Mouse (Mus musculus) kidney, postnatal 0 days (tissue): ENCODE data around the gene Nup85. TPM values are rescaled to one million over a fixed set of nuclear protein-coding genes. Genes with fewer than 3 reads are reported as not detected.

Experiments
- ATAC-seq: fragments of 200-750 bp; cut with Nextera tagmentation; replicated peaks from 2 replicates; pipeline ENCODE4 v1.8.0; 2017; ENCODE audit warnings: low read depth, moderate number of reproducible peaks, moderate TSS enrichment, moderate library complexity; ENCODE audit not compliant: low FRiP score
- DNase-seq: peaks from one replicate; pipeline ENCODE4 v3.0.0-alpha.2; 2016; ENCODE audit warnings: low spot score
- H3K27ac ChIP-seq: fragments of 300-500 bp; sonication (generic); 2 replicates; pipeline ENCODE4 v1.5.1; 2014; ENCODE audit warnings: mild to moderate bottlenecking
- H3K27me3 ChIP-seq: fragments of 300-500 bp; sonication (generic); 2 replicates; pipeline ENCODE4 v1.6.1; 2014; ENCODE audit warnings: low read length, mixed read lengths; ENCODE audit not compliant: insufficient read depth
- H3K36me3 ChIP-seq: fragments of 300-500 bp; sonication (generic); 2 replicates; pipeline ENCODE4 v1.6.1; 2014; ENCODE audit warnings: low read length, mixed read lengths; ENCODE audit not compliant: insufficient read depth
- H3K4me1 ChIP-seq: fragments of 300-500 bp; sonication (generic); replicated peaks from 2 replicates; pipeline ENCODE4 v1.6.1; 2014; ENCODE audit warnings: antibody characterized with exemption, low read length, mixed read lengths; ENCODE audit not compliant: insufficient read depth
- H3K4me2 ChIP-seq: fragments of 300-500 bp; sonication (generic); 2 replicates; pipeline ENCODE4 v1.6.1; 2014; ENCODE audit warnings: mild to moderate bottlenecking, low read length, moderate library complexity, mixed read lengths
- H3K4me3 ChIP-seq: fragments of 300-500 bp; sonication (generic); replicated peaks from 2 replicates; pipeline ENCODE4 v1.5.1; 2014; ENCODE audit warnings: low read depth, low read length
- H3K9ac ChIP-seq: fragments of 300-500 bp; sonication (generic); 2 replicates; pipeline ENCODE4 v1.6.1; 2014; ENCODE audit warnings: low read depth, low read length
- H3K9me3 ChIP-seq: fragments of 300-500 bp; sonication (generic); replicated peaks from 2 replicates; pipeline ENCODE4 v1.6.1; 2016; ENCODE audit warnings: low read length, inconsistent platforms, mixed read lengths
- CTCF ChIP-seq: IDR thresholded peaks from 2 replicates; pipeline ENCODE4 v1.5.1; 2016; ENCODE audit warnings: antibody characterized with exemption, low read depth, mild to moderate bottlenecking, moderate library complexity
- WGBS: fragments of 180-500 bp; shearing (Covaris S2); extraction: QIAGEN DNeasy Blood & Tissue Kit; methylation state at CpG from one replicate; pipeline ENCODE4 v1.1.7; 2014; 5-methylcytosine and 5-hydroxymethylcytosine counted together
- polyA plus RNA-seq: library from polyadenylated mRNA; unstranded; fragments of >200 nt; fragmentation: Nextera tagmentation; extraction: Ambion mirVana; gene quantifications from 2 replicates; pipeline ENCODE4 v1.2.1, GENCODE M21; 2015

The Nup85 gene
- polyA plus RNA-seq, 1 experiment from 2014 or later = 74.6 TPM

- Histone ChIP-seq H3K9me3 (no peaks in the 10 kb centered on the region), H3K27me3 (no peaks in the 10 kb centered on the region), H3K36me3 (0 out of 2 replicates have a peak, but pooled peaks cover 19% of the 10 kb centered on the region), H3K4me2 (no peak overlapping the region; the same call in 1 of the 2 replicates), H3K4me3 (no peak overlapping the region), H3K9ac (0 out of 2 replicates have a peak overlapping the region, but pooled peaks have one; percentile 13), H3K27ac (peak overlapping the region; percentile 77), H3K4me1 (peaks cover 18% of the 10 kb centered on the region; the same call in 1 of the 2 replicates)
- WGBS = 62% methylated on average over 15 of the region's 15 CpGs
- TF ChIP-seq CTCF = no peak
- ATAC-seq (0 out of 2 replicates have a peak, but pooled peaks have one; percentile 2), DNase-seq (no peak)
Observed at GRCm38 (mm10) chr11:115615108-115615825, 51.0 kb downstream of the Nup85 start.

- 91% methylated on average over 6 of the region's 6 CpGs for WGBS
- no peak overlapping the region for H3K4me3 ChIP-seq
- H3K36me3 ChIP-seq = peaks cover 25% of the 10 kb centered on the region
- ATAC-seq (no peak), DNase-seq (no peak)
- H3K27ac ChIP-seq = 0 out of 2 replicates have a peak overlapping the region, but pooled peaks have one; percentile 77
- no peak for TF ChIP-seq CTCF
- 0 out of 2 replicates have a peak overlapping the region, but pooled peaks have one; percentile 13 for H3K9ac ChIP-seq
- no peak overlapping the region for H3K4me2 ChIP-seq
- H3K4me1 ChIP-seq = peaks cover 18% of the 10 kb centered on the region; the same call in 1 of the 2 replicates
- no peaks in the 10 kb centered on the region for H3K27me3 ChIP-seq
- H3K9me3 ChIP-seq = no peaks in the 10 kb centered on the region
Observed at GRCm38 (mm10) chr11:115615875-115616274, 51.6 kb downstream of the Nup85 start.

DNA sequence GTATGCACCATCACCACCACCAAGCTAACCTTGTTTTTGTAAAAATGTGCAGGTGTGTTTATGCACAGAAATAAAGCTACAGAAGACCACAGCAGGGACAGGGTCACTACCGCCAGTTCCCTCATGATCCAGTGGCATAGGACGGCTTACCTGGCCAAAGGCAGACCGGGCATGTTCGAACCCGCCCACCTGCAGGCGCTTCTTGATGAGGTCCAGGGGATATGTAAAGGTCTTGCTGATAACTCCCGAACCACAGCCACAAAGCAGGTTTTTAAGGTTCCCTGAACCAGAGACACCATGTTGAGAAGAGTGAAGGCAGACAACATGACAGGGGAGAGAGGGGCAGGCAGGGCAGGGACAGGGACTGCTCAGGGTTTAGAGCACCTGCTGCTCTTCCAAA, 52.1 kb downstream of the Nup85 start:
- Histone ChIP-seq H3K4me1 (peaks cover 18% of the 10 kb centered on the region; the same call in 1 of the 2 replicates), H3K9ac (no peak overlapping the region), H3K27me3 (no peaks in the 10 kb centered on the region), H3K9me3 (no peaks in the 10 kb centered on the region), H3K4me2 (no peak overlapping the region), H3K27ac (no peak overlapping the region), H3K36me3 (peaks cover 26% of the 10 kb centered on the region), H3K4me3 (no peak overlapping the region)
- no peak for TF ChIP-seq CTCF
- no peak for ATAC-seq
- WGBS = 93% methylated on average over 7 of the region's 7 CpGs
- no peak for DNase-seq

- Histone ChIP-seq H3K9me3 (no peaks in the 10 kb centered on the region), H3K9ac (no peak overlapping the region), H3K27me3 (no peaks in the 10 kb centered on the region), H3K36me3 (peaks cover 26% of the 10 kb centered on the region), H3K4me2 (no peak overlapping the region), H3K4me1 (0 out of 2 replicates have a peak, but pooled peaks cover 14% of the 10 kb centered on the region), H3K4me3 (no peak overlapping the region), H3K27ac (no peak overlapping the region)
- ATAC-seq (no peak), DNase-seq (no peak)
- WGBS = 72% methylated on average over 6 of the region's 6 CpGs
- TF ChIP-seq CTCF = no peak
Observed at GRCm38 (mm10) chr11:115616893-115617292, 52.7 kb downstream of the Nup85 start.

- ATAC-seq = no peak
- no peak for TF ChIP-seq CTCF
- H3K4me3 ChIP-seq = no peak overlapping the region
Observed at GRCm38 (mm10) chr11:115618001-115618400, 53.8 kb downstream of the Nup85 start.

DNA sequence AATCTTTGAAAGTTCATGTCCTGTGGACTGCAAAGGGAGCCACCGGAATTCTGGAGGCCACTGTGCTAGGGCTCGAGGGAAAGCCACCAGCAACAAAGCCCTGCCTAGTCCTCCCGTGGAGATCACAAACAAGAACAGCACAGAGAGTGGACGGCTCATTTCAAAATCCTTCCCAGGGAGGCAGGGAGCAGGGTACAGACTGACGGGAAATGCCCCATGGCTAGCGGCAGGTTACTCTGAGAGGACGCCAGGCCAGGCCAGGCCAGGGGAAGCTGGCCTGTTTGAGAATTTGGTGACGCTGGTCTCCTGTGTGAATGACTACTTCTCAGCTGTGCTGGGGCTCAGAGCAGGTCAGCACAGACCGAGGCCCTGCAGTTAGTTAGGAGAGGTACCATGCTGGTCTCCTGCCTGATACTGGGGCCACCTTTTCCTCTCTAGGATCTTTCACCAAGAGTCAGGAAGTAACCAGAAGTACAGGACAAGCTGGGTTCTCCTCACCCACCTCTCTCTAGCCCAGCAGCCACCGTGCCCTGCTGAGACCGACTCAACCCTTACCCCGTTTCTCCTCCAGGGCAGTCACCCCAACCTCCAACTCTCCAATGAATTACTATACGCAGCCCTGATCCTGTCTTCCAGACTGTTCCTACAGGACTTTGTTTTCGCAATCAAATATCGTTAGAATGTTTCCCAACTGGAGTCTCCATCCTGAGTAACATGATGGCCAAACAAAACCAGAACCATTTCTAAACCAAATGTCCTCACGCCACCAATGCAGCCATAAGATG, 54.7 kb downstream of the Nup85 start:
- H3K36me3 ChIP-seq = peaks cover 37% of the 10 kb centered on the region
- 85% methylated on average over 16 of the region's 16 CpGs for WGBS

More at GRCm38 (mm10) chr11:115618001-115618400, 53.8 kb downstream of the Nup85 start:
- Histone ChIP-seq H3K4me1 (0 out of 2 replicates have a peak, but pooled peaks cover 13% of the 10 kb centered on the region), H3K9ac (no peak overlapping the region), H3K27ac (no peak overlapping the region), H3K9me3 (no peaks in the 10 kb centered on the region), H3K4me2 (no peak overlapping the region), H3K27me3 (no peaks in the 10 kb centered on the region), H3K36me3 (peaks cover 36% of the 10 kb centered on the region)
- no peak for DNase-seq
- 88% methylated on average over 2 of the region's 2 CpGs for WGBS

More for the DNA sequence above, 54.7 kb downstream of the Nup85 start:
- H3K27ac ChIP-seq = no peak overlapping the region
- no peak overlapping the region for H3K4me2 ChIP-seq
- H3K9me3 ChIP-seq = no peaks in the 10 kb centered on the region
- no peaks in the 10 kb centered on the region for H3K27me3 ChIP-seq
- H3K4me1 ChIP-seq = 0 out of 2 replicates have a peak, but pooled peaks cover 7% of the 10 kb centered on the region
- DNase-seq = no peak
- ATAC-seq = no peak
- H3K9ac ChIP-seq = no peak overlapping the region
- H3K4me3 ChIP-seq = no peak overlapping the region
- TF ChIP-seq CTCF = no peak
